Mouse (Mus musculus) heart, adult 2 months (tissue): ENCODE data around the gene Ggt7.

Experiments
- CTCF ChIP-seq: fragments of 200-600 bp; IDR thresholded peaks from 2 replicates; pipeline ENCODE4 v1.8.1; 2022; ENCODE audit warnings: antibody characterized with exemption, mild to moderate bottlenecking, moderate library complexity
- EP300 ChIP-seq: fragments of 200-500 bp; IDR thresholded peaks from 2 replicates; pipeline ENCODE4 v1.6.1; 2011; ENCODE audit warnings: low read depth, low read length, control low read depth; ENCODE audit not compliant: insufficient read depth

- TF ChIP-seq EP300, result no peak
- no peak for TF ChIP-seq CTCF
These were observed 4.5 kb downstream of the Ggt7 start for GRCm38 (mm10) chr2:155513543-155513942.
